Mouse (Mus musculus) hindbrain, embryonic 16.5 days (tissue): Measurements from ENCODE around the gene Zfp553. TPM values are rescaled to one million over a fixed set of nuclear protein-coding genes. Genes with fewer than 3 reads are reported as not detected.

Source experiments
- ATAC-seq: fragments of 200-750 bp; cut with Nextera tagmentation; 2 replicates; pipeline ENCODE4 v1.8.0; 2017; ENCODE audit warnings: moderate TSS enrichment, moderate library complexity
- H3K27ac ChIP-seq: fragments of 300-500 bp; sonication (generic); 2 replicates; pipeline ENCODE4 v1.5.1; 2014; ENCODE audit warnings: low read depth, mild to moderate bottlenecking, control low read depth, low read length, moderate library complexity
- H3K27me3 ChIP-seq: fragments of 300-500 bp; sonication (generic); replicated peaks from 2 replicates; pipeline ENCODE4 v1.6.1; 2014; ENCODE audit warnings: low read length; ENCODE audit not compliant: control insufficient read depth, insufficient read depth
- H3K36me3 ChIP-seq: fragments of 300-500 bp; sonication (generic); 2 replicates; pipeline ENCODE4 v1.6.1; 2014; ENCODE audit warnings: mild to moderate bottlenecking, low read length, moderate library complexity, mixed read lengths; ENCODE audit not compliant: control insufficient read depth, insufficient read depth
- H3K4me1 ChIP-seq: fragments of 300-500 bp; sonication (generic); 2 replicates; pipeline ENCODE4 v1.6.1; 2014; ENCODE audit warnings: low read depth, low read length; ENCODE audit not compliant: control insufficient read depth, insufficient read depth
- H3K4me2 ChIP-seq: fragments of 300-500 bp; sonication (generic); 2 replicates; pipeline ENCODE4 v1.6.1; 2014; ENCODE audit warnings: mild to moderate bottlenecking, low read length, control low read depth, moderate library complexity
- H3K4me3 ChIP-seq: fragments of 300-500 bp; sonication (generic); 2 replicates; pipeline ENCODE4 v1.5.1; 2014; ENCODE audit warnings: mild to moderate bottlenecking, low read length, control low read depth, moderate library complexity
- H3K9ac ChIP-seq: fragments of 300-500 bp; sonication (generic); 2 replicates; pipeline ENCODE4 v1.6.1; 2014; ENCODE audit warnings: low read depth, mild to moderate bottlenecking, control low read depth, low read length, moderate library complexity
- H3K9me3 ChIP-seq: fragments of 300-500 bp; sonication (generic); 2 replicates; pipeline ENCODE4 v1.6.1; 2014; ENCODE audit warnings: mild to moderate bottlenecking, low read length, moderate library complexity; ENCODE audit not compliant: control insufficient read depth
- WGBS: fragments of 180-500 bp; shearing (Covaris S2); extraction: QIAGEN DNeasy Blood & Tissue Kit; methylation state at CpG from one replicate; pipeline ENCODE4 v1.1.7; 2014; 5-methylcytosine and 5-hydroxymethylcytosine counted together
- polyA plus RNA-seq: library from polyadenylated mRNA; unstranded; fragments of >200 nt; fragmentation: Nextera tagmentation; extraction: Ambion mirVana; gene quantifications from 2 replicates; pipeline ENCODE4 v1.2.1, GENCODE M21; 2015

Zfp553 gene
- polyA plus RNA-seq, 1 experiment from 2014 or later, result 42.7 TPM

DNA sequence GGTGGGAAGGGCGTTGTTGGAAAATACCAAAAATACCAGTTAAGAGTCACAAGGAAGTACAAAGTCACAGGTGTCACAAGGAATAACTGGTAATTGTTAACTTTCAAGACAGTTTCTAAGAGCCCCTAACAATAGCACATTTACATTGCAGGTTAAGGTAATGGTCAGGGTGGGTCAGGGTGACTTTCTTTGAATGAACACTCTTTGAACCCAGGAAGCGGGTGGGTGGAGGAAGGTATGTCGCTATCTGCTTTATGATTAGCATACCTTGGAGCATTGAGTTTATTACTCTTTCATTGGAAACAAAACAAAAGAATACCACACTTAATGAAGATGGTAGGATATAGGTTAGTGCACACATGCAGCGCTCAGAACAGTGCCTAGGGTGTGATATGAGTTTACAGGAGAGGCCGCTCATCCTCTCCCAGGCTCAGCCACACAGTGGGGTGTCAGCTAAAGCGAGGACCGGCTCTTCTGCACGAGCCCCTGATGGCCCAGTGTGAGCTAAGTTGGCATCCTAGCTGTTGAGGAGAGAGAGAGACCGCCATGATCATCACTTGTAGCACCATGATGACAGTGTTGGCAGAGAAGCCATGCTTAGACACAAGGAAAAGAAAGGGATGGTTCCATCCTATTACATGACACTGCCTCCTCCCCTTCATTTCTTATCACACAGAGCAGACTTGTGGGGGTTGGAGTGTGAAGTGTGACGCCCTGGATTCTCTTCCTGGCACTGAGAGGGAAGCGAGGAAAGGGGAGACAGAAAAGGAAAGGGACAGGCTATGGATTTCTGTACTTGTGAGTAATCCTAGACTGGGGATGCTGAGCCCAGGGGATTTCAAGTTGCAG is 7.5 kb upstream of the Zfp553 start:
- no peak overlapping the region for H3K9ac ChIP-seq
- H3K27ac ChIP-seq, result no peak overlapping the region
- H3K4me3 ChIP-seq, result no peak overlapping the region
- H3K4me1 ChIP-seq, result peaks cover 5% of the 10 kb centered on the region
- H3K36me3 ChIP-seq, result no peaks in the 10 kb centered on the region
- H3K9me3 ChIP-seq, result no peaks in the 10 kb centered on the region
- ATAC-seq, result no peak
- no peaks in the 10 kb centered on the region for H3K27me3 ChIP-seq
- WGBS, result 91% methylated on average over 11 of the region's 11 CpGs
- no peak overlapping the region for H3K4me2 ChIP-seq

DNA sequence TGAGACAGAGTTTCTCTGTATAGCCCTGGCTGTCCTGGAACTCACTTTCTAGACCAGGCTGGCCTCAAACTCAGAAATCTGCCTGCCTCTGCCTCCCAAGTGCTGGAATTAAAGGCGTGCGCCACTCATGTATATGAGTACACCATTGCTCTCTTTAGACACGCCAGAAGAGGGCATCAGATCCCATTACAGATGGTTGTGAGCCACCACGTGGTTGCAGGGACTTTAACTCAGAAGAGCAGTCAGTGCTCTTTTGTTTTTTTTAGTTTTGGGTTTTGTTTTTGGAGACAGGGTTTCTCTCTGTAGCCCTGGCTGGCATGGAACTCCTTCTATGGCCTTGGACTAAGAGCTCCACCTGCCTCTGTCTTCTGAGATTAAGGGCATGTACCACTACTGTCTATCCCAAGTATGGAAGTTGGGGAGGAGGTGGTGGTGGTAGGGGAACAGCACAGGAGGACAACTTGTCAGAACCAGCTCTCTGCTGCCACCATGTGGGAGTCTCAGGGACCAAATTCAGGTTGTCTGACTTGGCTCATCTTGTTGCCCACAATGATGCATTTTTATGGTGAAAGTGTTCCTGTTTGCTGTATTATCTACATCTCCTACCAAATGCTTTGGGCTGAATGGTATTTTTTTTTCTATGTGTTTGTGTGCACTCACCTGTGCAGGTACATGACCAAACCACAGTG is 4.1 kb upstream of the Zfp553 start:
- Histone ChIP-seq H3K36me3 (no peaks in the 10 kb centered on the region), H3K4me3 (no peak overlapping the region), H3K4me1 (peaks cover 20% of the 10 kb centered on the region), H3K27ac (no peak overlapping the region), H3K4me2 (no peak overlapping the region), H3K9ac (no peak overlapping the region), H3K27me3 (no peaks in the 10 kb centered on the region), H3K9me3 (no peaks in the 10 kb centered on the region)
- no peak for ATAC-seq
- 66% methylated on average over 4 of the region's 4 CpGs for WGBS

GRCm38 (mm10) chr7:127231376-127231775 is 1.5 kb upstream of the Zfp553 start:
- Histone ChIP-seq H3K27me3 (no peaks in the 10 kb centered on the region), H3K27ac (no peak overlapping the region), H3K4me3 (peak overlapping the region; percentile 86), H3K9me3 (no peaks in the 10 kb centered on the region), H3K4me1 (peaks cover 31% of the 10 kb centered on the region), H3K36me3 (peaks cover 12% of the 10 kb centered on the region), H3K9ac (peak overlapping the region; percentile 96; the same call in 1 of the 2 replicates), H3K4me2 (peak overlapping the region; percentile 72)
- ATAC-seq, result no peak
- WGBS, result 47% methylated on average over 3 of the region's 3 CpGs

GRCm38 (mm10) chr7:127231826-127232621 is 837 bp upstream of the Zfp553 start:
- no peak for ATAC-seq
- Histone ChIP-seq H3K9ac (peak overlapping the region; percentile 96), H3K4me1 (peaks cover 31% of the 10 kb centered on the region), H3K36me3 (peaks cover 19% of the 10 kb centered on the region), H3K4me2 (peak overlapping the region; percentile 72), H3K27ac (peak overlapping the region; percentile 98), H3K4me3 (peak overlapping the region; percentile 86), H3K27me3 (no peaks in the 10 kb centered on the region), H3K9me3 (no peaks in the 10 kb centered on the region)
- WGBS, result 3% methylated on average over 20 of the region's 20 CpGs

GRCm38 (mm10) chr7:127233368-127233749 is 498 bp downstream of the Zfp553 start:
- peak overlapping the region; percentile 96 for H3K9ac ChIP-seq
- peak overlapping the region; percentile 86 for H3K4me3 ChIP-seq
- no peaks in the 10 kb centered on the region for H3K27me3 ChIP-seq
- H3K9me3 ChIP-seq, result no peaks in the 10 kb centered on the region
- H3K4me2 ChIP-seq, result peak overlapping the region; percentile 72
- WGBS, result under 1% methylated on average over 27 of the region's 27 CpGs
- peaks cover 31% of the 10 kb centered on the region for H3K4me1 ChIP-seq
- H3K27ac ChIP-seq, result peak overlapping the region; percentile 98
- ATAC-seq, result peak; percentile 41
- peaks cover 21% of the 10 kb centered on the region for H3K36me3 ChIP-seq

DNA sequence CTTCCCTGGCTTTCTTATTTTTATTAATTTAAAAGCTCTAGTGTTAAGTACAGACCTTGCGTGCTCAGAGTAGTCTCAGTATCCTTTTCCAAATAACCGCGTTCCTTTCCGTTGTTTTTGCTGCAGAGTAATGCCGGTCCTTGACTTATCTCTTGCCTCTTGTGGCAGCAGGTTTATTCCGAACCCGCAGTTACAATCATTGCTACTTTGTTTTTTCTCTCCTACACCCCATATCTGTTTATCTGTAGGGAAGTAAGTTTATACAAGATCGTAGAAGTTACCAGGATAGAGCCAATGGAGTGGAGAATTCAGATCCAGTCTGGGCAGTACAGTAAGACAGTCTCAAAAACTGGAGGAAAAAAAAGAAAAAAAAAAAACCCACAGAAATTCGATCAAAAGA is 904 bp downstream of the Zfp553 start:
- Histone ChIP-seq H3K36me3 (peaks cover 24% of the 10 kb centered on the region), H3K4me1 (peaks cover 31% of the 10 kb centered on the region), H3K9ac (peak overlapping the region; percentile 96), H3K27me3 (no peaks in the 10 kb centered on the region), H3K27ac (peak overlapping the region; percentile 98), H3K9me3 (no peaks in the 10 kb centered on the region), H3K4me2 (peak overlapping the region; percentile 72), H3K4me3 (peak overlapping the region; percentile 86)
- no peak for ATAC-seq
- WGBS, result 5% methylated on average over 9 of the region's 9 CpGs

GRCm38 (mm10) chr7:127234777-127235176 is 1.9 kb downstream of the Zfp553 start:
- no peaks in the 10 kb centered on the region for H3K27me3 ChIP-seq
- H3K27ac ChIP-seq, result no peak overlapping the region
- no peak for ATAC-seq
- H3K4me1 ChIP-seq, result peaks cover 31% of the 10 kb centered on the region
- no peaks in the 10 kb centered on the region for H3K9me3 ChIP-seq
- H3K9ac ChIP-seq, result no peak overlapping the region
- H3K4me3 ChIP-seq, result no peak overlapping the region
- peaks cover 27% of the 10 kb centered on the region for H3K36me3 ChIP-seq
- peak overlapping the region; percentile 15; the same call in 1 of the 2 replicates for H3K4me2 ChIP-seq
- WGBS, result 87% methylated on average over 2 of the region's 2 CpGs

DNA sequence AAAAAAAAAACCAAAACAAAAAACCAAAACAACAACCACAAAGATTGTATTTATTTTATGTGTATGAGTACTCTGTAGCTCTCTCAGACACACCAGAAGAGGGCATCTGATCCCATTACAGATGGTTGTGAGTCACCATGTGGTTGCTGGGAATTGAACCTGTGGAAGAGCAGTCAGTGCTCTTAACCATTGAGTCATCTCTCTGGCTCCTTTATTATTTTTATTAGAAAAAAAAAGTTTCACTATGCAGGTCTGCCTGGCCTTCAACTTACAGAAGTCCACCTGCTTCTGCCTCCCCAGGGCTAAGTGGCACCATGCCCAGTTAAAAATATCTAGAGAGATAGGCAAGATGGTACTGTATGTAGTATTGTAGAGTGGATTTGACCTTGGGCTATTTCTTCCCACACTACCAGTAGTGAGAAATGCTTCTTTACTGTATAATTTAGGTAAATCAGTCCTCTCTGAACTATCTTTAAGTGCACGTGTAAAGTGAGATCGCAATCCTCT is 10.6 kb downstream of the Zfp553 start:
- Histone ChIP-seq H3K27me3 (no peaks in the 10 kb centered on the region), H3K4me3 (peak overlapping the region; percentile 93; the same call in 1 of the 2 replicates), H3K27ac (no peak overlapping the region; the same call in none of the 2 replicates), H3K9me3 (no peaks in the 10 kb centered on the region), H3K36me3 (peaks cover 6% of the 10 kb centered on the region; the same call in 1 of the 2 replicates), H3K4me2 (peak overlapping the region; percentile 94), H3K9ac (no peak overlapping the region), H3K4me1 (peaks cover 17% of the 10 kb centered on the region)
- WGBS, result 37% methylated on average over 2 of the region's 2 CpGs
- ATAC-seq, result no peak
